Mouse (Mus musculus): ENCODE results near the gene Psmb9. TPM values are rescaled to one million over a fixed set of nuclear protein-coding genes. Genes with fewer than 3 reads are reported as not detected.
"Not testable (repeated sequence)": the region's sequence is repeated elsewhere in the genome, so short reads cannot be mapped to it uniquely, and the experiment has no call there.

Psmb9 gene
- 10 to 100 TPM; 15.2 to 31.6 TPM for total RNA-seq (2021)
- long read RNA-seq, experiment 1, transcript Psmb9-204 (6 exons, 1,352 nt): major isoform, 11 of 14 reads
- long read RNA-seq, experiment 1, partial matches to known transcripts: 0 of 14 reads
- long read RNA-seq, experiment 1, other reads (novel, unspliced or antisense): 3 of 14 reads
- long read RNA-seq, experiment 2, transcript Psmb9-204 (6 exons, 1,352 nt): major isoform, 20 of 27 reads
- long read RNA-seq, experiment 2, partial matches to known transcripts: 0 of 27 reads
- long read RNA-seq, experiment 2, other reads (novel, unspliced or antisense): 7 of 27 reads

DNA sequence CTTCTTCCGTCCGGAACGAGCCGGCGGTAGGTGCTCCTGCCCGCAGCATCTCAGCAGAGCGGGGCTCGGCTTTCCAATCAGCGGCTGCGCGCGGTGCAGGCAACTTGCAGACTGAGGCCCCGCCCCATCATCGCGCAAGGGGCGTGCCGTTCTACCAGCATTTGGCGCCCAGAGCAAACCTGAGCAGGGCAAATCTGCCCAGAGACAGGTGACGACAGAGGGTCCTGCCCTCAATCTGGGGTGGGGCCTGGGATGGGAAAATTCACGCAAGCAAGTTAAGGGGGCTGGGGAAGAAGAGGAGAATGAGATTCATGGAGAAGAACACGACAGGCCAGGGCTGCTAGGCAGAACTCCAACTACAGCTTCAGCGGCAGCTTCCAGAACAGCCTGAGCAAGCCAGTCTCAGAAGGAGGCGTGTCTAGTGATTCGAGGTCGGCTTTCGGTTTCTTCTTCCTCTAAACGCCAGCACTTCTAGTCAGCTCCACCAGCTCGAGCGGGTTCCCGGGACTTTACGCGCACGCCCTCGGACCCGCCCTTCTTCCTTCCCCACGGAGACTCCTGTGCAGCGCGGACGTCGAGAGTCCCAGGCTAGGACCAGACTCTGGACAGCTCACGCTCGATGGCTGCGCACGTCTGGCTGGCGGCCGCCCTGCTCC lies at the start of gene Psmb9, which contains the start of gene Tap1:
TSS of gene Psmb9 (minus strand) at position 504 of the 656 bp plus-strand sequence.
TSS of gene Tap1 (plus strand) at position 293 of the 656 bp plus-strand sequence.
- peak; percentile 99 to 100 for DNase-seq (ENCODE audit: low spot score in 2 of 2)

DNA sequence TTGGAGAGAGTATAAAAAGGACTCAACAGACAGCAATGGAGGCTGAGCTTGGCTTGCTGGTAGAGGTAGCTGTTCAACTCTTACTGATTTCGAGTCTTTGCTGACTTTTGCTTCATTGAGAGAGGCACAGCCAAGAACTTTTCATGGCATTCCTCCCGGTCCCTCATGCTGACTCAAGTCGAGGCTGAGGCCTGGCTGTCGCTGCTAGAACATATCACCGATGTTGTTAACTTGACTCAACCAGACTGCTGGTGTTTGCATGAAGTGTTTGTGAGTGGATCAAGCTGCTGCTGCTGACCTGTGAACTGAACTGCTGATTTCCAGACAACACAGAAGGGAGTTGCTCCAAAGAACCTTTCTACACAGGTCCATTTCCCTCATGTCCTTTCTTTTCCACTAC lies 49.1 kb upstream of the Psmb9 start:
- DNase-seq (ENCODE audit: low spot score in 2 of 2): no peak

DNA sequence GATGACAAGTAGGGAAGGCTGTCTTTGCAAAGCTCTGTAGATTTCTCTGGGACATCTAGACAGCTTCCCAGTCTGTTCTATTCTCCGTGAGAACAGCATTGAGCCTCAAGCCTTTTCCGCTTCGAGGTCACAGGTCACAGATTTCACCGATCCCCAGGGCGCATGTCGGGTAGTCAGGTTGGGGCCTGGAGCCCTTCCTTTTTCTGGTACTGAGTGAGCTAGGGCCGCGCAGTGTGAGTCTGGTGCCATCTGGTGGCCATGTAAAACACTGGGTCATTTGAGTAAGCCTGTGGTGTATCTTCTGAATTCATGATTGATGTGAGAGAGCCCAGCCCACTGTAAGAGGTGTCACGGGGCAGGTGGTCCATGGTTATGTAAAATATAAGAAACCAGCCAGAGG lies 47.4 kb upstream of the Psmb9 start:
- peak; percentile 74 to 79 for DNase-seq (ENCODE audit: low spot score in 2 of 2)

GRCm38 (mm10) chr17:34232021-34232420 lies 44.5 kb upstream of the Psmb9 start:
- DNase-seq (ENCODE audit: low spot score in 2 of 2): not testable (repeated sequence)

DNA sequence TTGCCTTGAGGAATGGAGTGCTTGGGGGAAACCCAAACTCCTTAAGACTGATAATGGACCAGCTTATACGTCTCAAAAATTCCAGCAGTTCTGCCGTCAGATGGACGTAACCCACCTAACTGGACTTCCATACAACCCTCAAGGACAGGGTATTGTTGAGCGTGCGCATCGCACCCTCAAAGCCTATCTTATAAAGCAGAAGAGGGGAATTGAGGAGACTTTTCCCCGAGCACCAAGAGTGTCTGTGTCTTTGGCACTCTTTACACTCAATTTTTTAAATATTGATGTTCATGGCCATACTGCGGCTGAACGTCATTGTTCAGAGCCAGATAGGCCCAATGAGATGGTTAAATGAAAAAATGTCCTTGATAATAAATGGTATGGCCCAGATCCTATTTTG lies 43.4 kb upstream of the Psmb9 start:
- not testable (repeated sequence) for DNase-seq (ENCODE audit: low spot score in 2 of 2)

DNA sequence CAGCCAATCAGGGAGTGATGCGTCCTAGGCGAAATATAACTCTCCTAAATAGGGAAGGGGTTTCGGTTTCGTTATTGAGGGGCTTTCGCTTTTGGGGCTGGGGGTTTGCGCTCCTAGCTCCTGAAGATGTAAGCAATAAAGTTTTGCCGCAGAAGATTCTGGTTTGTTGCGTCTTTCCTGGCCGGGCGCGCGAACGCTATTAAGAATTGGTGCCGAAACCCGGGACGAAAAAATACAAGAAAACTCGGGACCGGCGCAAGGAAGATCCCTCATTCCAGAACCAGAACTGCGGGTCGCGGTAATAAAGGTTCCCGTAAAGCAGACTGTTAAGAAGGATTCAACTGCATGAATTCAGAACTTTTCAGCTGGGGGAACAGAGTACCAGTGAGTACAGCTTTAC lies 38.3 kb upstream of the Psmb9 start:
- not testable (repeated sequence) for DNase-seq (ENCODE audit: low spot score in 2 of 2)

- no peak for DNase-seq (ENCODE audit: low spot score in 2 of 2)
Observed at GRCm38 (mm10) chr17:34225426-34225825, 37.9 kb upstream of the Psmb9 start.

GRCm38 (mm10) chr17:34224816-34225215 lies 37.3 kb upstream of the Psmb9 start:
- no peak for DNase-seq (ENCODE audit: low spot score in 2 of 2)

DNA sequence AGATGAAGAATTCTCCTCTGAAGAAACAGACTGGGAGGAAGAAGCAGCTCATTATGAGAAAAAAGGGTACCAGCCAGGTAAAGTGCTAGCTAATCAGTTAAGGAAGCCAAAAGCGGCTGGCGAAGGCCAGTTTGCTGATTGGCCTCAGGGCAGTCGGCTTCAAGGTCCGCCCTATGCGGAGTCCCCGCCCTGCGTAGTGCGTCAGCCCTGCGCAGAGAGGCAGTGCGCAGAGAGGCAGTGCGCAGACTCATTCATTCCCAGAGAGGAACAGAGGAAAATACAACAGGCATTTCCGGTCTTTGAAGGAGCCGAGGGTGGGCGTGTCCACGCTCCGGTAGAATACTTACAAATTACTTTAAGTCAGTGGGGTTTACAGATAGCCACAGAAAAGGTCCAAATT lies 32.8 kb upstream of the Psmb9 start:
- DNase-seq (ENCODE audit: low spot score in 2 of 2): not testable (repeated sequence)

GRCm38 (mm10) chr17:34219801-34220200 lies 32.2 kb upstream of the Psmb9 start:
- DNase-seq (ENCODE audit: low spot score in 2 of 2): peak in 1 of 2 experiments; percentile 26

DNA sequence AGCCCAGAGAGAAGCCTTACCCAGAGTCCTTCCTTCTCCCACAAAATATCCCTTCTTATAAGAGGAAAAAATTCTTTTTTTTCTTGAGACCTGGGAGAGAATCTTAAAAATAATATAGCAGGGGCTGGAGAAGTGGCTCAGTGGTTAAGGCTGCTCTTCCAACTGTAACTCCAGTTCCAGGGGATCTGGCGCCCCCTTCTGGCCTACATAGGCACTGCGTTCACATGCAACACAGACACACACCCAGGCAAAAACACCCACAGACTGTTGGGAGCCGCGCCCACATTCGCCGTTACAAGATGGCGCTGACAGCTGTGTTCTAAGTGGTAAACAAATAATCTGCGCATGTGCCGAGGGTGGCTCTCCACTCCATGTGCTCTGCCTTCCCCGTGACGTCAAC lies 31.5 kb upstream of the Psmb9 start:
- DNase-seq (ENCODE audit: low spot score in 2 of 2): peak; percentile 60 to 69

- DNase-seq (ENCODE audit: low spot score in 2 of 2): peak in 1 of 2 experiments; percentile 55
Observed at GRCm38 (mm10) chr17:34218675-34219074, 31.1 kb upstream of the Psmb9 start.

DNA sequence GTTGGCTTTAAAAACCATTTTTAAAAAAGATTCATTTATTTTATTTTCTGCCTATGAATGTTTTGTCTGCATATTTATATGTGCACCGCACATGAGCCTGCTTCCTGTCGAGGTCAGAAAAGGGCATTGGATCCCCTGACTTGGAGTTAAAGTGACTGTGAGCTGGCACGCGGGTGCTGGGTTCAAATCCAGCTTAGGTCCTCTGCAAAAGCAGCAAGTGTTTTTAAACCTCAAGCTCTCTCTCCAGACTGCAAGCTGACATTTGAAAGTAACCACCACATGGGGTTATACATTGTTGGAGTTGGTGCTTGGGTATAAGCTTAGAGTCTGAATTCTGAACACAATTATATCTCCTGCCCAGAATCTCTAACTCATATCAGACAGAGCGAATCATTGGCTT lies 30.4 kb upstream of the Psmb9 start:
- no peak for DNase-seq (ENCODE audit: low spot score in 2 of 2)

DNA sequence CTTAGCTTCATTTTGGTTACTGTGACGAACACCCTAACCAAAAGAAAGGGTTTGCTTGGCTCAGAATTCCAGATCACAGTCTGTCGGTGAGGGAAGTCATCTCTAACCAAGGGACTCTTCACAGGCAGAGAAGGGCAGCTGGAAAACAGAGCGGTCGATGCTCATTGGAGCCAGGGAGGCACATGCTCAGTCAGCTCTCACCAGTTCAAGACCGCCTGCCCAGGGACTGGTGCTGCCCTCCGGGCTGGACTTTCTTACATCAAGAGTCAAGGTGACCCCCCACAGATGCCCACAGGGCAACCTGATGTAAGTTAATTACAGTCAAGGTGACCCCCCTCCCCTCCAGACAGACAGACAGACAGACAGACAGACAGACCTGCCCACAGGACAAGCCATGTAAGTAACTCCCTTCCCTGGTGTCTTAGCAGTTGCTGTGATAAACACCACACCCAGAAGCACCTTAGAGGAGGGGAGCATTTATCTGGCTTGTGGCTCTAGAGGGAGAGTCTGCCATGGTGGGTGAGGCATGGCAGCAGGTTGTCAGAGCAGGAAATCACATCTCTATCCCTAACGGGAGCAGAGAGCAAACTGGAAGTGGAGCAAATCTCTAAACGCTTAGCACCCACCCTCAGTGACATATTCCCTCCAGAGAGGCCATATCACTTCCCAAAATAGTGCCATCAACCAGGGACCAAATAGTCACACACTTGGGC lies 29.8 kb upstream of the Psmb9 start:
- DNase-seq (ENCODE audit: low spot score in 2 of 2): peak in 1 of 2 experiments; percentile 14

DNA sequence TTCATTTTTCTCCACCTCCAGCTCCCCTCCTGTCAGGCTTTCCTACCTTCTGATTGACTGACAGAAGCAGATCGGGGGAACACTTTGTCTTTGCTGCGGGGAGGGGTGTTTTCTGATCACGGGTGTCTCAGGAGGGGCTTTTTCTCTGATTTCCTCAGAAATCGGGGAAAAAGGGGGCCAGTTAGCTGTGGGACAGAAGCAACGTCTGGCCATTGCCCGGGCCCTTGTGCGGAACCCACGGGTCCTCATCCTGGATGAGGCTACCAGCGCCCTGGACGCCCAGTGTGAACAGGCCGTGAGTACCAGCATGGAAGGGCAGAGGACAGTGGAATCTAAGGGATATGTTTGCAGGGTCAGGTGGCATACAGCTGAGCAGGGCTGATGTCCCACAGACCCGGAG lies 27.6 kb upstream of the Psmb9 start:
- DNase-seq (ENCODE audit: low spot score in 2 of 2): peak in 1 of 2 experiments; percentile 14

DNA sequence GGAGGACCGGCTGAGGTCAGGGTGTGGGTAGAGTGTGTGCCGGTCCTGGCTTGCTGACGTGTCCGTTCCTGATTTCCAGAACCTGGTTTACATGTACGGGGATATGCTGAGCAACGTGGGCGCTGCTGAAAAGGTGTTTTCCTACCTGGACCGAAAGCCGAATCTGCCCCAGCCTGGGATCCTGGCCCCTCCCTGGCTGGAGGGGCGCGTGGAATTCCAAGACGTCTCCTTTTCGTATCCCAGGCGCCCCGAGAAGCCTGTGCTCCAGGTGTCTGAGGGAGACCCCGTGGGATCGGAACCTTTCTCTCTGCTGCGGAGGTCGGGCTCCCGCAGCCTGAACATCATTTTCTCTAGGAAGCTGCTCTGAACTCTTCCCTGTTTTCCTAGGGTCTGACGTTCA lies 26.4 kb upstream of the Psmb9 start:
- peak in 1 of 2 experiments; percentile 13 for DNase-seq (ENCODE audit: low spot score in 2 of 2)

GRCm38 (mm10) chr17:34211746-34212365 lies 24.3 kb upstream of the Psmb9 start:
- DNase-seq (ENCODE audit: low spot score in 2 of 2): peak in 1 of 2 experiments; percentile 25

DNA sequence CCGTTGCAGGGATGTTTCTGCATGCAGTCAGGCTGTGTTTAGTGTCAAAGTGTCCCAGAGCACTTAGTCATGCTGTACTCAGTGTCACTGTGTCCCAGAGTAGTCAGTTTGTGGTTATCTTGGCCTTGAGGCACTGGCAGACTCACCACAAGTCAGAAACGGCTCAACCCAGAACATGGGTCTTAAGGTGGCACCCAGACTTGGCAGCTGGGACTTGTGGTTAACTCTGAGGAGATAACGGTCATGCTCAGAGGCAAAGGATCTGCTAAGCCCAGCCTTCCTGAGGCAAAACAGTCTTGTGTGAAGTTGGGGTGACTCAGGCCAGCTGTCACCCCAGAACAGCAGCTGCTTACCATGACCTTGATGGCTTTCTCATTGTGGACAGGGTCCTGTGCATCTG lies 23.0 kb upstream of the Psmb9 start:
- DNase-seq (ENCODE audit: low spot score in 2 of 2): peak; percentile 28 to 45

GRCm38 (mm10) chr17:34209680-34210079 lies 22.1 kb upstream of the Psmb9 start:
- DNase-seq (ENCODE audit: low spot score in 2 of 2): peak in 1 of 2 experiments; percentile 31

DNA sequence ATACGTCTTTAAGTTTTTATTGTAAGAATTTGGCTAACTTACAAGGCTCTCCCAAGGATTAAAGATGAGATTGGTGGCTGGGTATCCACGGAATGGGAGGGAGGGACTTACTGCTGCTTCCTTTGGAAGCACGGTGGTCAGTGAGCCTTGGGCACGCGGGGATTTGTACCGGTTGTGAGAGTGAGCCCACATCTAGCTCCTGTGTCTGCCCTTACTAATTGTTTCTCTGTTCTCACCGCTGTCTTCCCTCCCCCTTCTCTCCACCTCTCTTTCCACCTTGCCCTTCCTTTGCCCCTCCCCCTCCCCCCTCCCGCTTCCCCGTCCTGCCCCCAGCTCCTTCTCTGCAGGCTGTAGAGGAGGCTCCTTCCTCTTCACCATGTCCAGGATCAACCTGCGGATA lies 20.9 kb upstream of the Psmb9 start:
- DNase-seq (ENCODE audit: low spot score in 2 of 2): peak in 1 of 2 experiments; percentile 14

DNA sequence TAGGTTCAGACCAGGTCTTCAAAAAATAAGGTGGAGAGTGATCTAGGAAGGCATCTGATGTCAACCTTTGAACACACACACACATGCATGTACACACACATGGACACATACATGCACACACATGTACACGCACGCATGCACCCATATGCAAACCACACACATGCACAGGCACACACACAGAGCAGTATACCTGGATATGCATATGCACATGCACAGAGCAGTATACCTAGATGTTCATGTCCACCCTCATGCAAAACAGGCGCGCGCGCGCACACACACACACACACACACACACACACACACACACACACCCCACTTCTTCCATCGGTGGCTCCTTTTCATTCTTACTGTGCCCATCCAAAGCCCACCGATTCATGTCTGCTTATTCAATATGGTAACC lies 20.3 kb upstream of the Psmb9 start:
- peak in 1 of 2 experiments; percentile 14 for DNase-seq (ENCODE audit: low spot score in 2 of 2)
